Mouse (Mus musculus): ENCODE measurements at regions not wholly inside any gene's neighbourhood (a gene's known extent, or its start where the extent isn't known, plus 50 kb on each side); places are given as distances from the start of the nearest gene placed in this dataset.
"Not testable (repeated sequence)": the region's sequence is repeated elsewhere in the genome, so short reads cannot be mapped to it uniquely, and the experiment has no call there.

DNA sequence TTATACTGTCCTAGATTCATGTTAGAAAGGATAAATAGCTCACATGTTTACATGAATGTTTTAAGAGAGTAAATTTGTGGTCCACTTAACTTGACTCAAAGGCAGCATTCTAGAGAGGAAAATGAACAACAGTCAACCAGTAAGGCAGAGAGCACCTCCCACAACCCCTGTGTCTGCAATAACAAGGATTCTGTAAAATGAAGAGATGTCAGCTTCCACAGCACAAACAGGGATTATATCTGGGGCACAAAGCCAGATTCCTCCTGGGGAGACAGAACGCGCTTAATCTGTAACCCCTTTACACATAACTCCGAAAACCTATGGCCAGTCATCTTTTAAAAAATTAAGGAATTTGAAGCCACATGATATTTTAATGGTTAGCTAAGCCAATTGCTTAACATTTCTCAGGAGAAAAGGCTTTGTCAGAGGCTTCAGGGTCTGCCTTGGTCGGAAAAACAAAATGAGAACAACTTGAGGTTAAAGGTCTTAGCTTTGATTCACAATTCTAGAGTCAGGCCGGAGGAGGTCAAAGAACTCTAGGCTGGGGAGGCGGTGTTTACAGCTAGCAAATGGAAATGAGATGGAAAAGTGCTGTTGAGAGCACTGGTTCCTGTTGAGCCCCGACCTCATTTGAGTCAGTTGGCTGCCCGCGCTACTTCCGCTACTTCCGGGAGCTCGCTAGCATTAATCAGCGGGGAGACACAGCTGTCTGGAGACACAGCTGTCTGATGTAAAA is 167.0 kb downstream of the Iqub start:
- H3K4me2 ChIP-seq (ENCODE audit: low read length): peak overlapping the region; percentile 25
- no peak overlapping the region for H3K9ac ChIP-seq (ENCODE audit: low read length)
- no peak for ATAC-seq (ENCODE audit: insufficient number of reproducible peaks, insufficient read depth, low FRiP score, low read depth)
- H3K9me3 ChIP-seq (ENCODE audit: control insufficient read depth, low read length): no peaks in the 10 kb centered on the region
- no peaks in the 10 kb centered on the region for H3K36me3 ChIP-seq (ENCODE audit: control insufficient read depth, insufficient read depth, low read length)
- no peak overlapping the region for H3K27ac ChIP-seq (replicated peaks in 1 of 2; ENCODE audit: control insufficient read depth in 1 of 2, insufficient read depth in 1 of 2, low read depth in 2 of 2, low read length in 2 of 2)
- 68% methylated on average over 13 of the region's 13 CpGs for WGBS
- no peaks in the 10 kb centered on the region for H3K4me1 ChIP-seq (ENCODE audit: control insufficient read depth in 2 of 2, insufficient read depth in 2 of 2, low read length in 2 of 2)
- no peaks in the 10 kb centered on the region for H3K27me3 ChIP-seq (ENCODE audit: control insufficient read depth, insufficient read depth, low read length)
- no peak overlapping the region for H3K4me3 ChIP-seq (ENCODE audit: control insufficient read depth in 1 of 2, insufficient read depth in 1 of 2, low read depth in 1 of 2, low read length in 2 of 2)

- Histone ChIP-seq H3K4me1 (ENCODE audit: control insufficient read depth in 2 of 2, insufficient read depth in 2 of 2, low read length in 2 of 2) (no peaks in the 10 kb centered on the region), H3K4me2 (ENCODE audit: low read length) (no peak overlapping the region), H3K4me3 (ENCODE audit: control insufficient read depth in 1 of 2, insufficient read depth in 1 of 2, low read depth in 1 of 2, low read length in 2 of 2) (no peak overlapping the region), H3K9me3 (ENCODE audit: control insufficient read depth, low read length) (no peaks in the 10 kb centered on the region), H3K9ac (ENCODE audit: low read length) (no peak overlapping the region), H3K36me3 (ENCODE audit: control insufficient read depth, insufficient read depth, low read length) (no peaks in the 10 kb centered on the region), H3K27ac (replicated peaks in 1 of 2; ENCODE audit: control insufficient read depth in 1 of 2, insufficient read depth in 1 of 2, low read depth in 2 of 2, low read length in 2 of 2) (no peak overlapping the region), H3K27me3 (ENCODE audit: control insufficient read depth, insufficient read depth, low read length) (no peaks in the 10 kb centered on the region)
- ATAC-seq (ENCODE audit: insufficient number of reproducible peaks, insufficient read depth, low FRiP score, low read depth): no peak
These were observed 172.4 kb downstream of the Iqub start for GRCm38 (mm10) chr6:24342471-24342870.

DNA sequence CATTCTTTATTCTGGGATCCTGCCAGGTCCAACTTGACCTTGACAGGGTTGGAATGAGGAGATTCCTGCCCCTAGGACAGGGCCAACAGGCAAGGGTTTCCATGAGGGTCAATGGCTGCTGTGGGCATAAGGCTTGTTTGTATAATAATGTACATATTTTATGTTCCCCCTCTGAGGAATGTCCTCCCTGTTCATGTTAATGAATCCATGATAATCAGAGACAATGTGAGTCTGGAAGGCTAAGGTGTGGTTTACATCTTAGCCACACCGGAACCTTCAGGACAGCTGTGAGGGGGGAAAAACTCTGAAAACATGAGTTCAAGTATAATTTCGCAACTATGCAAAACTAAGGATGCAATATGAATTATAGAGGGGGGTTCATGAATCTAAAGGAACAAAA is 172.8 kb downstream of the Iqub start:
- Histone ChIP-seq H3K36me3 (ENCODE audit: control insufficient read depth, insufficient read depth, low read length) (no peaks in the 10 kb centered on the region), H3K4me3 (ENCODE audit: control insufficient read depth in 1 of 2, insufficient read depth in 1 of 2, low read depth in 1 of 2, low read length in 2 of 2) (no peak overlapping the region), H3K9me3 (ENCODE audit: control insufficient read depth, low read length) (no peaks in the 10 kb centered on the region), H3K27ac (replicated peaks in 1 of 2; ENCODE audit: control insufficient read depth in 1 of 2, insufficient read depth in 1 of 2, low read depth in 2 of 2, low read length in 2 of 2) (no peak overlapping the region), H3K4me1 (ENCODE audit: control insufficient read depth in 2 of 2, insufficient read depth in 2 of 2, low read length in 2 of 2) (no peaks in the 10 kb centered on the region), H3K9ac (ENCODE audit: low read length) (no peak overlapping the region), H3K4me2 (ENCODE audit: low read length) (no peak overlapping the region), H3K27me3 (ENCODE audit: control insufficient read depth, insufficient read depth, low read length) (no peaks in the 10 kb centered on the region)
- WGBS: 90% methylated on average over 2 of the region's 2 CpGs
- no peak for ATAC-seq (ENCODE audit: insufficient number of reproducible peaks, insufficient read depth, low FRiP score, low read depth)

DNA sequence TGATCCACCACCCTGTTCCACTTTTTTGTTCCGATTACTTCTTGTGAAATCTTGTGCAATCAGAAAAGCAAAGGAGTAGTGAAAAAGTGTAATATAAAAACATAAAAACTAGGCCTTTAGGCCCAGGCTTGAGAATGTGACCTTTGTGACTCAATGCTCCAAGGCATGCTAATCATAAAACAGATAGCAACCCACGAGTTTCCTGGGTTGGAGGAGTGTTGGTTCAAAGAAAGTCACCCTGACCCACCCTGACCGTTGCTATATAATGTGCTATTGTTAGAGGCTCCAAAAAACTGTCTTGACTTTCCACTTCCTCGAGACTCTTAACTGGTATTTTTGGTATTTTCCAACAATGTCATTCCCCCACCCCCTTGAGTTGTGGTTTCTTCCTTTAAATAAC is 172.2 kb upstream of the Slc13a1 start:
- ATAC-seq (ENCODE audit: insufficient number of reproducible peaks, insufficient read depth, low FRiP score, low read depth); H3K36me3 ChIP-seq (ENCODE audit: control insufficient read depth, insufficient read depth, low read length); H3K4me3 ChIP-seq (ENCODE audit: control insufficient read depth in 1 of 2, insufficient read depth in 1 of 2, low read depth in 1 of 2, low read length in 2 of 2); H3K27ac ChIP-seq (replicated peaks in 1 of 2; ENCODE audit: control insufficient read depth in 1 of 2, insufficient read depth in 1 of 2, low read depth in 2 of 2, low read length in 2 of 2); H3K9ac ChIP-seq (ENCODE audit: low read length); H3K27me3 ChIP-seq (ENCODE audit: control insufficient read depth, insufficient read depth, low read length); H3K4me1 ChIP-seq (ENCODE audit: control insufficient read depth in 2 of 2, insufficient read depth in 2 of 2, low read length in 2 of 2); H3K9me3 ChIP-seq (ENCODE audit: control insufficient read depth, low read length); H3K4me2 ChIP-seq (ENCODE audit: low read length): not testable (repeated sequence)
- WGBS: 52% methylated on average over 4 of the region's 4 CpGs

DNA sequence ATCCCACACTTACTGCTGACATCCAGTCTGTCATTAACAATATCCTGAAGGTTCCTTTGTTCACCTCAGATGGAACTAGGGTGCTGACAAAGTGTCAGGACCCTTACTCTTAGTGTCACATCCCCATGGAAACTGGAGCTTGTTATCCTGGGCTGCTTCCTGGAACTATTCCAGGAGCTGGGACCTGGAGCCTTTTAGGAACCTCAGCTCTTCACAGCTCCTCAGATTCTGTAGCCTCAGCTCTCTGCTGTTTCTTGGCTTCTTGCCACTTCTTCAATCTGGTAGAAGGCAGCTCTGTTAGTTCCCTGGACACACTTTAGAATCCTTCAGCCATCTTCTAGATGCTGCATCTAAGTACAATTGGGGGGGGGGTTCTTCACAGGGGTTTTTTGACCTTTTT is 157.3 kb upstream of the Slc13a1 start:
- Histone ChIP-seq H3K4me3 (ENCODE audit: control insufficient read depth in 1 of 2, insufficient read depth in 1 of 2, low read depth in 1 of 2, low read length in 2 of 2) (no peak overlapping the region), H3K27me3 (ENCODE audit: control insufficient read depth, insufficient read depth, low read length) (no peaks in the 10 kb centered on the region), H3K36me3 (ENCODE audit: control insufficient read depth, insufficient read depth, low read length) (no peaks in the 10 kb centered on the region), H3K9ac (ENCODE audit: low read length) (no peak overlapping the region), H3K9me3 (ENCODE audit: control insufficient read depth, low read length) (no peaks in the 10 kb centered on the region), H3K27ac (replicated peaks in 1 of 2; ENCODE audit: control insufficient read depth in 1 of 2, insufficient read depth in 1 of 2, low read depth in 2 of 2, low read length in 2 of 2) (no peak overlapping the region), H3K4me2 (ENCODE audit: low read length) (no peak overlapping the region), H3K4me1 (ENCODE audit: control insufficient read depth in 2 of 2, insufficient read depth in 2 of 2, low read length in 2 of 2) (no peaks in the 10 kb centered on the region)
- ATAC-seq (ENCODE audit: insufficient number of reproducible peaks, insufficient read depth, low FRiP score, low read depth): no peak

DNA sequence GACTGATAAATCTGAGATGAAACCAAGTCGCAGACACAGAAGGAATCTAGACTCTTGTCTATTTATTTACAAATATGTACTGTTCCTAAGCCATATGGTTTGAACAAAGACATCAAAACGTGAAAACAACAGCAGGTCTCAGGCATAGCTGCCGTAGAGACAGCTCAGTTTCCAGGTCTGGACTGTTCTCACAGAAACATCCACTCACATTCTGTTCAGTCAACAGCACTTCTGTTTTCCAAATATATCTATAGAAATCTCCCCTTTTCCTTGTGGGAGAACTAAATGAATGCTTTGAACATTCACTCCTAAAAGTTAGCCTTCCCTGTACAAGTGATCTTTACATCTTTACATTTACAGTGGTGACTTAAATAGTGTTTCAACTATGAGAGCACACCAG is 156.8 kb upstream of the Slc13a1 start:
- Histone ChIP-seq H3K27ac (replicated peaks in 1 of 2; ENCODE audit: control insufficient read depth in 1 of 2, insufficient read depth in 1 of 2, low read depth in 2 of 2, low read length in 2 of 2) (no peak overlapping the region), H3K4me1 (ENCODE audit: control insufficient read depth in 2 of 2, insufficient read depth in 2 of 2, low read length in 2 of 2) (no peaks in the 10 kb centered on the region), H3K9ac (ENCODE audit: low read length) (no peak overlapping the region), H3K4me3 (ENCODE audit: control insufficient read depth in 1 of 2, insufficient read depth in 1 of 2, low read depth in 1 of 2, low read length in 2 of 2) (no peak overlapping the region), H3K36me3 (ENCODE audit: control insufficient read depth, insufficient read depth, low read length) (no peaks in the 10 kb centered on the region), H3K27me3 (ENCODE audit: control insufficient read depth, insufficient read depth, low read length) (no peaks in the 10 kb centered on the region), H3K4me2 (ENCODE audit: low read length) (no peak overlapping the region), H3K9me3 (ENCODE audit: control insufficient read depth, low read length) (no peaks in the 10 kb centered on the region)
- no peak for ATAC-seq (ENCODE audit: insufficient number of reproducible peaks, insufficient read depth, low FRiP score, low read depth)
- WGBS: 61% methylated on average over 3 of the region's 3 CpGs

GRCm38 (mm10) chr6:24322371-24322770 is 154.5 kb upstream of the Slc13a1 start:
- no peaks in the 10 kb centered on the region for H3K9me3 ChIP-seq (ENCODE audit: control insufficient read depth, low read length)
- no peak for ATAC-seq (ENCODE audit: insufficient number of reproducible peaks, insufficient read depth, low FRiP score, low read depth)

DNA sequence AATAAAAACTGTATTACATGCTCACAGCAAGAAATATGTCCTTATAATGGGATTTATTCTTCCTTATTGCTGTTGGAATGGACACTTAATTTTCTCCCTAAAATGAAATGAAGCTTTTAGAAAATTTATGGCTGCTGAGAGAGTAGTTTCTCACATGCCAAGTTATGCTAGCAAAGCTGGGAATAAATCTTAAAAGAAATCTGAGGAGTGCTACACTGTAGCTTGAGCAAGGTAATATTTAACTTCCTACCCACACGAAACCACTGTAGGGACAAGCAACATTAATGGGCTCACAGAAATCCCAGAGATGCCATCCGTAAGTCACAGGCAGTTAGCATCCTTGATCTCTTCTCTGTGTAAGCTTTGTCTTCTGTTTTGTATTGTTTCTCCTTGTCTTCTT is 151.0 kb upstream of the Slc13a1 start:
- 75% methylated on average over 2 of the region's 2 CpGs for WGBS
- no peak overlapping the region for H3K27ac ChIP-seq (replicated peaks in 1 of 2; ENCODE audit: control insufficient read depth in 1 of 2, insufficient read depth in 1 of 2, low read depth in 2 of 2, low read length in 2 of 2)

More at GRCm38 (mm10) chr6:24322371-24322770, 154.5 kb upstream of the Slc13a1 start:
- H3K27ac ChIP-seq (replicated peaks in 1 of 2; ENCODE audit: control insufficient read depth in 1 of 2, insufficient read depth in 1 of 2, low read depth in 2 of 2, low read length in 2 of 2): no peak overlapping the region
- no peaks in the 10 kb centered on the region for H3K4me1 ChIP-seq (ENCODE audit: control insufficient read depth in 2 of 2, insufficient read depth in 2 of 2, low read length in 2 of 2)
- no peaks in the 10 kb centered on the region for H3K27me3 ChIP-seq (ENCODE audit: control insufficient read depth, insufficient read depth, low read length)
- H3K9ac ChIP-seq (ENCODE audit: low read length): no peak overlapping the region
- no peaks in the 10 kb centered on the region for H3K36me3 ChIP-seq (ENCODE audit: control insufficient read depth, insufficient read depth, low read length)
- H3K4me2 ChIP-seq (ENCODE audit: low read length): no peak overlapping the region
- 77% methylated on average over 3 of the region's 3 CpGs for WGBS
- H3K4me3 ChIP-seq (ENCODE audit: control insufficient read depth in 1 of 2, insufficient read depth in 1 of 2, low read depth in 1 of 2, low read length in 2 of 2): no peak overlapping the region

More for the DNA sequence above, 151.0 kb upstream of the Slc13a1 start:
- H3K9ac ChIP-seq (ENCODE audit: low read length): no peak overlapping the region
- H3K36me3 ChIP-seq (ENCODE audit: control insufficient read depth, insufficient read depth, low read length): no peaks in the 10 kb centered on the region
- H3K4me2 ChIP-seq (ENCODE audit: low read length): no peak overlapping the region
- no peak overlapping the region for H3K4me3 ChIP-seq (ENCODE audit: control insufficient read depth in 1 of 2, insufficient read depth in 1 of 2, low read depth in 1 of 2, low read length in 2 of 2)
- no peaks in the 10 kb centered on the region for H3K9me3 ChIP-seq (ENCODE audit: control insufficient read depth, low read length)
- no peaks in the 10 kb centered on the region for H3K4me1 ChIP-seq (ENCODE audit: control insufficient read depth in 2 of 2, insufficient read depth in 2 of 2, low read length in 2 of 2)
- ATAC-seq (ENCODE audit: insufficient number of reproducible peaks, insufficient read depth, low FRiP score, low read depth): no peak
- no peaks in the 10 kb centered on the region for H3K27me3 ChIP-seq (ENCODE audit: control insufficient read depth, insufficient read depth, low read length)

Data from heart, embryonic 14.5 days (tissue).